Mouse (Mus musculus) right cerebral cortex, adult 2 months (tissue): ENCODE results near the gene Vasp.
"Not testable (repeated sequence)": the region's sequence is repeated elsewhere in the genome, so short reads cannot be mapped to it uniquely, and the experiment has no call there.

Experiments
- DNase-seq, 2 experiments: peaks; one replicate each; pipeline ENCODE4 v3.0.0; 2021 to 2022; ENCODE audit warnings: low spot score in 2 of 2

Gene Vasp

GRCm38 (mm10) chr7:19303770-19304169, 32.2 kb upstream of the Vasp start:
- peak; percentile 69 to 76 for DNase-seq

- no peak for DNase-seq
Measured at GRCm38 (mm10) chr7:19303046-19303305, 31.4 kb upstream of the Vasp start.

GRCm38 (mm10) chr7:19302264-19303045, 30.8 kb upstream of the Vasp start:
- DNase-seq = no peak

GRCm38 (mm10) chr7:19301461-19302263, 30.0 kb upstream of the Vasp start:
- DNase-seq = peak in 1 of 2 experiments; percentile 20

- DNase-seq = peak; percentile 77 to 85
Measured at GRCm38 (mm10) chr7:19300501-19301421, 29.1 kb upstream of the Vasp start.

- DNase-seq = peak in 1 of 2 experiments; percentile 51
Measured at GRCm38 (mm10) chr7:19299194-19299593, 27.6 kb upstream of the Vasp start.

- DNase-seq = no peak
Measured at GRCm38 (mm10) chr7:19297794-19298193, 26.2 kb upstream of the Vasp start.

GRCm38 (mm10) chr7:19297034-19297433, 25.4 kb upstream of the Vasp start:
- no peak for DNase-seq

GRCm38 (mm10) chr7:19295503-19296185, 24.0 kb upstream of the Vasp start:
- peak; percentile 98 to 99 for DNase-seq

GRCm38 (mm10) chr7:19290969-19291596, 19.5 kb upstream of the Vasp start:
- DNase-seq = no peak

GRCm38 (mm10) chr7:19284763-19285162, 13.1 kb upstream of the Vasp start:
- peak; percentile 66 to 71 for DNase-seq

GRCm38 (mm10) chr7:19283406-19283804, 11.8 kb upstream of the Vasp start:
- DNase-seq = peak; percentile 47

- DNase-seq = peak; percentile 33 to 58
Measured at GRCm38 (mm10) chr7:19282791-19283405, 11.3 kb upstream of the Vasp start.

GRCm38 (mm10) chr7:19282385-19282784, 10.8 kb upstream of the Vasp start, which contains the start of gene Rtn2:
Gene Rtn2, plus strand, starts transcription at chr7:19282624.
- DNase-seq = peak; percentile 73 to 77

- not testable (repeated sequence) for DNase-seq
Measured at GRCm38 (mm10) chr7:19281680-19282304, 10.2 kb upstream of the Vasp start.

GRCm38 (mm10) chr7:19279581-19280114, 8.0 kb upstream of the Vasp start, which contains the start of gene Ppm1n:
Gene Ppm1n, minus strand, starts transcription at chr7:19280064.
- DNase-seq = no peak

- DNase-seq = no peak
Measured at GRCm38 (mm10) chr7:19279052-19279451, 7.4 kb upstream of the Vasp start.

- no peak for DNase-seq
Measured at GRCm38 (mm10) chr7:19276253-19276652, 4.6 kb upstream of the Vasp start.

- DNase-seq = no peak
Measured at GRCm38 (mm10) chr7:19272173-19272764, 652 bp upstream of the Vasp start.
